ENCODE assay signal across 23 mouse cellular contexts in genomic region chr19:44475268-44475667, GRCm38 (mm10). TPM values are rescaled to one million over a fixed set of nuclear protein-coding genes. Genes with fewer than 3 reads are reported as not detected.
DNase-seq lines count a peak whose midpoint lies in the region; ATAC-seq and TF ChIP-seq lines count a peak whose summit lies in the region.
"Had no signal": no experiment of that assay in that cellular context is flagged by ENCODE, and none has a peak within 500 bp of the region (broad histone marks: within the 10 kb centered on the region; RNA-seq: fewer than 3 reads in every experiment).

No protein-coding gene starts in this region.

- peak; percentile 51 to 60 for DNase-seq in heart, adult 18-20 months
- no peak for DNase-seq in heart, adult 8-10 months (ENCODE audit: low spot score)
- peak; percentile 23 for DNase-seq in lung, postnatal 10 days
- no peak for DNase-seq in lung, postnatal 0 days (ENCODE audit: low spot score)
- no peak for DNase-seq in frontal cortex, postnatal 14 days (ENCODE audit: low spot score in 2 of 2)
- DNase-seq: adrenal gland, adult 8-10 months; cerebellum, adult 18-20 months; cerebellum, adult 9-11 months; cerebellum, postnatal 36 days; gastrocnemius, adult 2 months; gastrocnemius, postnatal 36 days had no signal

- no peak for ATAC-seq in lung, postnatal 0 days
- ATAC-seq: forebrain, embryonic 16.5 days; hindbrain, postnatal 0 days had no signal

- no peak for TF ChIP-seq CTCF in lung, postnatal 0 days (IDR thresholded peaks at IDR 0.05)

- H3K27ac ChIP-seq in lung, postnatal 0 days (ENCODE audit: low read length): no peak overlapping the region
- peak overlapping the region; percentile 46 for H3K27ac ChIP-seq in brown adipose tissue, adult 24 weeks (replicated peaks; ENCODE audit: low read depth, low read length)
- H3K27ac ChIP-seq: embryonic facial prominence, embryonic 13.5 days; forebrain, embryonic 12.5 days; gastrocnemius, adult 2 months; heart, adult 2 months; hindbrain, embryonic 13.5 days; hindbrain, postnatal 0 days had no signal

- H3K4me1 ChIP-seq in lung, postnatal 0 days (ENCODE audit: insufficient read depth, low read depth, low read length): no peaks in the 10 kb centered on the region
- H3K4me1 ChIP-seq in brown adipose tissue, adult 24 weeks (ENCODE audit: control insufficient read depth, insufficient read depth, insufficient read length, low read length): peaks cover 6% of the 10 kb centered on the region
- H3K4me1 ChIP-seq: hindbrain, embryonic 13.5 days had no signal

- WGBS in lung, postnatal 0 days: 73% methylated on average over 6 of the region's 6 CpGs

- TF ChIP-seq EP300 in lung, postnatal 0 days (IDR thresholded peaks at IDR 0.05): no peak

- no peak overlapping the region for H3K4me2 ChIP-seq in lung, postnatal 0 days (replicated peaks; ENCODE audit: low read depth, low read length)
- H3K4me2 ChIP-seq: embryonic facial prominence, embryonic 13.5 days; forebrain, embryonic 12.5 days; hindbrain, embryonic 13.5 days had no signal

- no peaks in the 10 kb centered on the region for H3K9me3 ChIP-seq in lung, postnatal 0 days (ENCODE audit: low read length)
- H3K9me3 ChIP-seq: embryonic facial prominence, embryonic 13.5 days; forebrain, embryonic 12.5 days; hindbrain, embryonic 13.5 days had no signal

- no peaks in the 10 kb centered on the region for H3K36me3 ChIP-seq in lung, postnatal 0 days (ENCODE audit: insufficient read depth, low read length)
- H3K36me3 ChIP-seq: embryonic facial prominence, embryonic 13.5 days; forebrain, embryonic 12.5 days; hindbrain, embryonic 13.5 days had no signal

- H3K27me3 ChIP-seq in lung, postnatal 0 days (replicated peaks; ENCODE audit: insufficient read depth, low read length): no peaks in the 10 kb centered on the region
- H3K27me3 ChIP-seq: embryonic facial prominence, embryonic 13.5 days had no signal

- no peak overlapping the region for H3K4me3 ChIP-seq in lung, postnatal 0 days (ENCODE audit: low read depth, low read length)
- H3K4me3 ChIP-seq in brown adipose tissue, adult 24 weeks (ENCODE audit: insufficient read depth, low read depth, low read length): no peak overlapping the region
- H3K4me3 ChIP-seq: embryonic facial prominence, embryonic 13.5 days; forebrain, embryonic 12.5 days; gastrocnemius, adult 2 months; heart, adult 2 months; hindbrain, embryonic 13.5 days had no signal

- no peak overlapping the region for H3K9ac ChIP-seq in lung, postnatal 0 days (replicated peaks; ENCODE audit: low read depth)
- H3K9ac ChIP-seq: embryonic facial prominence, embryonic 13.5 days; forebrain, embryonic 12.5 days; hindbrain, embryonic 13.5 days had no signal

RNA-seq across cellular contexts. Expression of gene Wnt8b, which starts 18.0 kb away (rescaled TPM):
- total RNA-seq in heart, adult 18-20 months (2021): not detected
- total RNA-seq in heart, adult 8-10 months (2022): under 1 TPM in 1 of 4 experiments, not detected in 3; 0.09 TPM
- not detected in 2 replicates for polyA plus RNA-seq in lung, postnatal 0 days (2015; fragmentation: Nextera tagmentation; extraction: Ambion mirVana)
- polyA plus RNA-seq in brown adipose tissue, adult 24 weeks (2012; ENCODE audit: insufficient read depth, insufficient read length, missing spikeins): not detected in 2 replicates
- total RNA-seq: gastrocnemius, adult 2 months; gastrocnemius, postnatal 36 days; heart, adult 2 months; heart, postnatal 10 days; hematopoietic stem cell, adult 5-6 weeks had no signal
- polyA plus RNA-seq: frontal cortex, adult 2 months; heart, adult 2 months; heart, embryonic 14.5 days; hindbrain, postnatal 0 days; intestine, embryonic 14.5 days had no signal

Comparison
In these comparisons a context has a peak if more than half of its experiments do, and no peak if none do; other contexts are left out.
1. DNase-seq: peak in heart, adult 18-20 months (2 of 2) and lung, postnatal 10 days (single experiment); none in heart, adult 8-10 months (single experiment), lung, postnatal 0 days (single experiment) and frontal cortex, postnatal 14 days (0 of 2).